Mouse (Mus musculus) midbrain, embryonic 13.5 days (tissue): Measurements from ENCODE around the gene Calml4. TPM values are rescaled to one million over a fixed set of nuclear protein-coding genes. Genes with fewer than 3 reads are reported as not detected.
"Not testable (repeated sequence)": the region's sequence is repeated elsewhere in the genome, so short reads cannot be mapped to it uniquely, and the experiment has no call there.

Experiments used
- ATAC-seq: fragments of 200-750 bp; cut with Nextera tagmentation; 2 replicates; pipeline ENCODE4 v1.8.0; 2017; ENCODE audit warnings: mild to moderate bottlenecking, moderate TSS enrichment, moderate library complexity
- H3K27ac ChIP-seq: fragments of 300-500 bp; sonication (generic); 2 replicates; pipeline ENCODE4 v1.5.1; 2015; ENCODE audit warnings: inconsistent platforms, mild to moderate bottlenecking, moderate library complexity
- H3K27me3 ChIP-seq: fragments of 300-500 bp; sonication (generic); 2 replicates; pipeline ENCODE4 v1.6.1; 2015; ENCODE audit warnings: mild to moderate bottlenecking, inconsistent platforms
- H3K36me3 ChIP-seq: fragments of 300-500 bp; sonication (generic); 2 replicates; pipeline ENCODE4 v1.6.1; 2015; ENCODE audit warnings: mild to moderate bottlenecking, inconsistent platforms
- H3K4me1 ChIP-seq: fragments of 300-500 bp; sonication (generic); replicated peaks from 2 replicates; pipeline ENCODE4 v1.6.1; 2015; ENCODE audit warnings: inconsistent platforms
- H3K4me2 ChIP-seq: fragments of 300-500 bp; sonication (generic); replicated peaks from 2 replicates; pipeline ENCODE4 v1.6.1; 2015; ENCODE audit warnings: moderate library complexity, mild to moderate bottlenecking, inconsistent platforms
- H3K4me3 ChIP-seq: fragments of 300-500 bp; sonication (generic); replicated peaks from 2 replicates; pipeline ENCODE4 v1.5.1; 2015; ENCODE audit warnings: mild to moderate bottlenecking, inconsistent platforms
- H3K9ac ChIP-seq: fragments of 300-500 bp; sonication (generic); replicated peaks from 2 replicates; pipeline ENCODE4 v1.6.1; 2015; ENCODE audit warnings: mild to moderate bottlenecking, inconsistent platforms
- H3K9me3 ChIP-seq: fragments of 300-500 bp; sonication (generic); 2 replicates; pipeline ENCODE4 v1.6.1; 2016; ENCODE audit warnings: mild to moderate bottlenecking, inconsistent platforms
- WGBS: fragments of 180-500 bp; shearing (Covaris S2); methylation state at CpG from one replicate; pipeline ENCODE4 v1.1.7; 2015; 5-methylcytosine and 5-hydroxymethylcytosine counted together
- polyA plus RNA-seq: library from polyadenylated mRNA; unstranded; fragments of >200 nt; fragmentation: Nextera tagmentation; extraction: Ambion mirVana; gene quantifications from 2 replicates; pipeline ENCODE4 v1.2.1, GENCODE M21; 2015

Calml4 gene
- polyA plus RNA-seq, 1 experiment from 2014 or later = 9.8 TPM

DNA sequence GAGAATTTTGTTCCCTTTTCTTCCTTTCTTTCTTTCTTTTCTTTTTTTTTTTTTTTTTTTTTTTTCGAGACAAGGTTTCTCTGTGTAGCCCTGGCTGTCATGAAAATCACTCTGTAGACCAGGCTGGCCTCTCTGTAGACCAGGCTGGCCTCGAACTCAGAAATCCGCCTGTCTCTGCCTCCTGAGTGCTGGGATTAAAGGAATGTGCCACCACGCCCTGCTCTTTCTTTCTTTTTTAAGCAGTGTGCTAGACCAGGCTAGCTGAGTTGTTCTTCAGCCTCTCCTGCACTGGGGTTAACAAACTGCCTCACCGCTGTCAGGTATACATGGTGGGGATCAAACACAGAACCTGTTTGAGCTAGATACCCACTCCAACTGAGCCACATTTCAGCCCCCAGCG is 38.0 kb upstream of the Calml4 start:
- H3K9me3 ChIP-seq, H3K36me3 ChIP-seq, H3K4me2 ChIP-seq, H3K4me3 ChIP-seq, H3K27me3 ChIP-seq, H3K27ac ChIP-seq, H3K9ac ChIP-seq, H3K4me1 ChIP-seq, ATAC-seq: not testable (repeated sequence)
- 93% methylated on average over 6 of the region's 6 CpGs for WGBS

DNA sequence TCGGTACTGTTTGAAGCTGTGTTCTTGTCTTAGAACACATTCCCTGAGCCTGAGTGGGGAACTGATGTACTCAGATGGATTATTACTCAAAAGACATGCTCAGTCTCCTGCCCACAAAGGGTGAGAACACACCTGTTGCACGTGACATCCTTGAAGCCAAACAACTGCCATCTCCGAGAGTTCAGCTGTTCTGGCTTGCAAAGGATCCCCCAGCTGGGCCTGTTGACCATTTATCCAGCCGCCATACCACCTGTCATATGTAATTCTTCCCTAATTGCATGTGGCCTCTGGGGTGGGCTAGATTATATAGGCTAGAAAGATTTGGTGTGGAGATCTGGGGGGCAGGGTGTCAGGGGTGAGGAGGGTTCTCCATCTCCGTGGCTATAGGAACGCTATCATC is 37.1 kb upstream of the Calml4 start:
- Histone ChIP-seq H3K27ac (no peak overlapping the region), H3K9ac (no peak overlapping the region), H3K9me3 (no peaks in the 10 kb centered on the region), H3K4me1 (peaks cover 18% of the 10 kb centered on the region), H3K4me3 (no peak overlapping the region), H3K27me3 (no peaks in the 10 kb centered on the region; the same call in 1 of the 2 replicates), H3K36me3 (no peaks in the 10 kb centered on the region), H3K4me2 (no peak overlapping the region)
- no peak for ATAC-seq
- 90% methylated on average over 6 of the region's 6 CpGs for WGBS

DNA sequence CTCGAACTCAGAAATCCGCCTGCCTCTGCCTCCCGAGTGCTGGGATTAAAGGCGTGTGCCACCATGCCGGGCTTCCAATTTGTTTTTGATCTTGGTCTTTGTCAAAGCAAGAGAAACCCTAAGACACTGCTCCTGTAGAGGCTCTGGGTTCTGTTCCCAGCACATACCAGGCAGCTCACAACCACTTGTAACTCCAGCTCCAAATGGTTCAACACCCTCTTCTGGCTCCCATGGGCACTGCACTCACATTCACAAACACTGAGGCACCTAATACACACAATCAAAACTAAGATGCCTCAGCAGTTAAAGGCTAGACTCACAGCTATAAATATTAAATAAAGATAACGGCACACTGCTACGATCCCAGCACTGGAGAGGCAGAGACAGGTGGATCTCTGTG is 36.1 kb upstream of the Calml4 start:
- H3K4me3 ChIP-seq = no peak overlapping the region
- H3K9ac ChIP-seq = no peak overlapping the region
- H3K27ac ChIP-seq = no peak overlapping the region
- H3K27me3 ChIP-seq = no peaks in the 10 kb centered on the region
- H3K9me3 ChIP-seq = no peaks in the 10 kb centered on the region
- H3K4me2 ChIP-seq = no peak overlapping the region
- peaks cover 27% of the 10 kb centered on the region for H3K4me1 ChIP-seq
- no peak for ATAC-seq
- no peaks in the 10 kb centered on the region for H3K36me3 ChIP-seq
- WGBS = 96% methylated on average over 7 of the region's 7 CpGs

DNA sequence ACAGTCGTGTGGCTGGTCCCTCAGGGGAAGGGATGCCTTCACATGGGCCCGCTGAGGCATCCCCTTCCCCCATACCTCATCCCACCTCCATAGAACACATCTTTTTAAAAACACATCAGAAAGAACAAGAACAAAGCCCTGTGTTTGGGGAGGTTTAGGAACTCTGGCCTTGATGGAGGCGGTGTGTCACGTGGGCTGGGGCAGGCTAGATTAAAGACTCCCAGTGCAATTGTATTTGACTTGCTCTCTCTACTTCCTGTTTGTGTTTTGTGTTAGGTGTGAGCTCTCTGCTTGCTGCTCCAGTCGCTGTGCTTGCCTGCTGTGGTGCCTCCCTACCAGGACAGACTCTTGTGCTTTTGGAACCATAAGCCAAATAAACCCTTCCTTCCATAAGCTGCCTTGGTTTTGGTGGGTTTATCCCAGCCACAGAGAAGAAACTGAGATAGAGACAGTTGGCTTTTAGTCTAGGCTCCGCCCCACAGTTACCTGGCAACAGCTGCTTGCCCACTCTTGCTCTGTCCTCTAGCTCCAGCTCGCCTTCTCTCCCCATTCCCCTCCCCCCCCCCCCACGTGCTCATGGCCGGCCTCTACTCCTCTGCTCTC is 32.0 kb upstream of the Calml4 start:
- Histone ChIP-seq H3K36me3 (no peaks in the 10 kb centered on the region), H3K4me1 (peaks cover 32% of the 10 kb centered on the region), H3K9me3 (no peaks in the 10 kb centered on the region), H3K4me2 (peak overlapping the region; percentile 2), H3K27me3 (no peaks in the 10 kb centered on the region), H3K4me3 (no peak overlapping the region), H3K9ac (no peak overlapping the region), H3K27ac (peak overlapping the region; percentile 79)
- 3% methylated on average over 9 of the region's 9 CpGs for WGBS
- ATAC-seq = peak; percentile 18; the same call in 1 of the 2 replicates

DNA sequence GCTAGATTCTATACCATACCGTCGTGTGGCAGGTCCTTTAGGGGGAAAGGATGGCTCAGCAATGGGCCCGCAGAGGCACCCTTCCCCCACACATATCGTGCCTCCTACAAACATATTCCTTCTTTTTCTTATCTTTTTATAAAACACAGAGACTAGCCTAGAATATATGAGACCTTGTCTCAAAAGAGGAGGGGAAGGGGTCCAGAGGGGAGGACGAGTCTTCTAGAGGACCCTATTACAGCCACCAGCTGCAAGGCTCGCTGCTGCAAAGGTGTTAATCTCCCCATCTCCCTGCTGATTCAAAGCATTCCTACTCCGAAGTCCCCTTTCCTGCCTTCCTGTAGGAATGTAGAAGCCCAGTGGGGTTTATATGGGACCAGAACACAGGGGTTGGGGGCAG is 31.4 kb upstream of the Calml4 start:
- Histone ChIP-seq H3K9me3 (no peaks in the 10 kb centered on the region), H3K9ac (0 out of 2 replicates have a peak overlapping the region, but pooled peaks have one; percentile 32), H3K4me3 (no peak overlapping the region), H3K27me3 (no peaks in the 10 kb centered on the region), H3K36me3 (no peaks in the 10 kb centered on the region), H3K27ac (peak overlapping the region; percentile 79; the same call in 1 of the 2 replicates), H3K4me1 (peaks cover 32% of the 10 kb centered on the region), H3K4me2 (peak overlapping the region; percentile 2; the same call in 1 of the 2 replicates)
- no peak for ATAC-seq
- WGBS = 4% methylated on average over 7 of the region's 7 CpGs

DNA sequence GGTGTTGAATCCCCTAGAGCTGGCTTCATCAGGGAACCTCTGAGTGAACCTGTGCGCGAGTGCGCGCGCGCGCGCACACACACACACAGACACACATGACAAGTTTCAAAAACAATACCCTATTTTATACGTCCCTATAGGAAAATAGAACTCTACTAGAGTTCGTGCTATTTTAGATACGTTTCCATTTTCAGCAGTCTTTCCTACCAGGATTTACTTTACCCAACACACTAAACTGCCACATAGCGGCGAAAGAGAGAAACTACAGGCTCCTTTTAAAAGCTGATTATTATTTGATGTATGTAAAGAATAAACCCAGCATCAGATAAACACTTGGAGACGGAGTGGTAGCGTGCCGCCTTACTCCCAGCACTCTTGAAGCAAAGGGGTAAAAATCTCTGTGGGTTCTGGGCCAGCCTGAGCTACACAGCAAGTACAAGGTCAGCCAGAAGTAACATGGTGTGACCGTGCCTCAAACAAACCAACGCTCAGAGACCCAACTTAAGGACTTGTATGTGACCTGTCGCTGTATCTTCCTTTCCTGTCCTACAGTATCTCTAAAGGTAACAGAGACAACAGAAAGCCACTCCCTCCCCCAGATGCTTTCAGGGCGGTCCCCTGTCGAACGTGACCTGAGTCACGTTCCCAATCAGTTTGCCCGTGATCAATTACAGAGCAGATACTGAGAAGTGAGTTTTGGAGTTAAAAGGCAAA is 29.8 kb upstream of the Calml4 start:
- 5% methylated on average over 24 of the region's 24 CpGs for WGBS
- H3K9me3 ChIP-seq = no peaks in the 10 kb centered on the region
- H3K4me3 ChIP-seq = peak overlapping the region; percentile 34
- H3K9ac ChIP-seq = no peak overlapping the region
- ATAC-seq = peak; percentile 6; the same call in 1 of the 2 replicates
- H3K27me3 ChIP-seq = no peaks in the 10 kb centered on the region
- no peaks in the 10 kb centered on the region for H3K36me3 ChIP-seq
- H3K4me1 ChIP-seq = peaks cover 32% of the 10 kb centered on the region
- peak overlapping the region; percentile 65; the same call in 1 of the 2 replicates for H3K27ac ChIP-seq
- H3K4me2 ChIP-seq = peak overlapping the region; percentile 51

DNA sequence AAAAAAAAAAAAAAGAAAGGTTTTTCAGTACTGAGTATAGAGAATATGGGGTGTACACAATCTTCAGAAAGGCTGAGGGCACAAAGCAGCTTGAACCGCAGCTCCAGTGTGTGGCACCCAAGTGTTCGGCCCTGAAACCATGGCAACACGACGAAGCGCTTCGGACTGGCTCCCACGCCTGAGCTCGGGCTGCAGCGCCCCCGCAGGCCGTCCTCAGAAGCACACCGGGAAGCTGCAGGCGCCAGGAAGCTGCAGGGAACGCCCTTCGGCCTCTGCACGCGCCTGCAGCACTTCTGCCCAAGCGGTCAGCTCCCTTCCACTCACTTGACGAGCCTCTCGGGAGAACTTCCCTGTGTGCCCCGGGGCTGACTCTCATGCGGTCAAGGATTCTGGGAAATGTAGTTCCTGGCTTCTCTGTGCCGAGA is 29.2 kb upstream of the Calml4 start:
- Histone ChIP-seq H3K4me1 (peaks cover 32% of the 10 kb centered on the region), H3K4me3 (peak overlapping the region; percentile 34), H3K4me2 (peak overlapping the region; percentile 51), H3K27me3 (no peaks in the 10 kb centered on the region), H3K9ac (no peak overlapping the region), H3K9me3 (no peaks in the 10 kb centered on the region), H3K36me3 (no peaks in the 10 kb centered on the region), H3K27ac (peak overlapping the region; percentile 54)
- WGBS = under 1% methylated on average over 23 of the region's 23 CpGs
- peak; percentile 94 for ATAC-seq

DNA sequence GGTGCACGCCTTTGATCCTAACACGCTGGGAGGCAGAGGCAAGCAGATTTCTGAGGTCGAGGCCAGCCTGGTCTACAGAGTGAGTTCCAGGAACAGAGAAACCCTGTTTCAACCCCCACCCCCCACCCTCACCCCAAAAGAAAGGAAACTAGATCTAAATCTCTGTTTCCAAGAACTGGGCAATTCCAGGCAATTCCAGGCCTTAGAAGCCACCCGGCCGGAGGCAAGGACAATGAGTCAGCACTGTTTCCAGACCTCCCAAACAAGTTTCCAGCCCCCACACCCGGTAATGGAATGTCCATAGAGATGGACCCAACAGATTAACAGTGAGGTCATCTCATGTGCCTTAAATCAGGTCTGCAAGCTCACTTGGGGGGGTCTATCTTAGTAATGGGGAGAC is 28.0 kb upstream of the Calml4 start:
- Histone ChIP-seq H3K9ac (no peak overlapping the region), H3K4me3 (no peak overlapping the region), H3K4me1 (peaks cover 32% of the 10 kb centered on the region), H3K36me3 (no peaks in the 10 kb centered on the region), H3K4me2 (no peak overlapping the region), H3K27ac (no peak overlapping the region), H3K9me3 (no peaks in the 10 kb centered on the region), H3K27me3 (no peaks in the 10 kb centered on the region)
- no peak for ATAC-seq
- WGBS = 81% methylated on average over 6 of the region's 6 CpGs

DNA sequence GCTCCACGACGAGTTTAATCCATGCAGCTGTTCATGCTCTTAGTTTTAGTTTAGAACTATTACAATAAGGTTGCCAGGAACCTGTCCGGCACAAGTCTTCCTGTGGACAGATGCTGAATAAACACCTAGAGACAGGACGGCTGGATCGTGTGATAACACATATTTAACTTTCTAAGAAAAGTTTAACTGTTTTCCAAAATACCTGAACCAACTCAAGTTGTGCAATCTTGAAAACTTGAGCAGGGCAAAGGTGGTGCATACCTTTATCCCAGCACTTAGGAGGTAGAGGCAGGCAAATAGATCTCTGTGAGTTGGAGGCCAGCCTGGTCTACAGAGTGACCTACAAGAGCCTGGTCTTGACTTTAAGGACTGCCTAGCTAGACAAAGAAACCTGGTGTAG is 23.0 kb upstream of the Calml4 start:
- Histone ChIP-seq H3K36me3 (no peaks in the 10 kb centered on the region), H3K4me1 (peaks cover 15% of the 10 kb centered on the region), H3K27me3 (0 out of 2 replicates have a peak, but pooled peaks cover 3% of the 10 kb centered on the region), H3K9me3 (no peaks in the 10 kb centered on the region), H3K4me3 (no peak overlapping the region), H3K9ac (no peak overlapping the region), H3K27ac (no peak overlapping the region), H3K4me2 (no peak overlapping the region)
- ATAC-seq = no peak
- WGBS = 87% methylated on average over 5 of the region's 5 CpGs

DNA sequence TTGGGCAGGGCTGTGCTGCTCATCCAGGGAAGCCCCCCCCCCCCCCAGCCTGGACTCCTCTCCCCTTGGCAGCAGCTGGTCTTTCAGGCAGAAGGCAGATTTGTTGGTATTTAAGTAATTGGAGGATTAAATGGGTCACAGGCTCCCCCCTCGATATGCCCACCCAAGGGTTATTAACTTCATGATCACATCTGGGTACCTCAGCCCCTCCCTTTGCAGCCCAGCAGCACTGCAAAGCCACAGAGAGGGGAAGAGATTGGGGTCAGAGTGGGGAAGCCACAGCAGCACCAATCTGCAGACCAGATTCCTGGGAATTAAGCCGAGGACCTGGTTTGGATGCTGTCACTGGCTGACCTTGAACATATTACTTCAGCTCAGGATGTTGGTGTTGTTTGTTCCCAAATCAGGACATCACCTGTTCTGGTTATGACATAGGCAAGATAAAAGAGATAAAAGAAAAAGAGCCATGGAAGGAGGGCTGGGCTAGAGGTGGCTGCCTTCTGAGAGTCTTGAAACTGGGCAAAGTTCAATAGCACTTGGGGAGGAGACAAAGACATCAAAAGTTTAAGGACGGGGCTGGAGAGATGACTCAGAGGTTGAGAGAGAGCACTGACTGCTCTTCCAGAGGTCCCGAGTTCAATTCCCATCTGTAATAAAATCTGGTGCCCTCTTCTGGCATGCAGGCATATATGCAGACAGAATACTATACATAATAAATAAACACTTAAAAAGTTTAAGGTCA is 22.0 kb upstream of the Calml4 start:
- Histone ChIP-seq H3K9me3 (no peaks in the 10 kb centered on the region), H3K9ac (no peak overlapping the region), H3K4me2 (no peak overlapping the region), H3K36me3 (no peaks in the 10 kb centered on the region), H3K4me1 (peaks cover 15% of the 10 kb centered on the region), H3K27me3 (0 out of 2 replicates have a peak, but pooled peaks cover 4% of the 10 kb centered on the region), H3K4me3 (no peak overlapping the region), H3K27ac (no peak overlapping the region; the same call in 1 of the 2 replicates)
- WGBS = 47% methylated on average over 4 of the region's 4 CpGs
- no peak for ATAC-seq

DNA sequence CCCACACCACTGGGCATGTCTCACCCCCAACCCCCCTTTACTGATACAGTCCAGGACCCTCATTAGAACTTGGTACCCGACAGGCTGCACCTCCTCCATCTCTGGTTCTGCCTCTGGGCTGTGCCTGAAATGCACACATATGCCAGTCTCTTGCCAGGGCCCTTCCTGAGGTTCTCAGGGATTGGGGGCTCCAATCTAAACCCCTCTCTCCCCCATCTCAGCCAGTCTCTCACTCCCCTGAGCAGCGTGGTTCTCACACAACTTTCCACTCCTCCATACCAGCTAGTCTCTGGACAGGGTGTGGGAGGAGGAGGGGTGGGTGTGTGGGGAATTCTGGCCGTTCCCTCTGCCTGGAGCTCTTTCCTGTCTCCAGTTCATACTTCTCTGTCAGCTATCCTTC is 20.3 kb upstream of the Calml4 start:
- H3K9me3 ChIP-seq = no peaks in the 10 kb centered on the region
- WGBS = 60% methylated on average over 3 of the region's 3 CpGs
- H3K27ac ChIP-seq = peak overlapping the region; percentile 35
- H3K4me1 ChIP-seq = peaks cover 15% of the 10 kb centered on the region
- H3K4me3 ChIP-seq = no peak overlapping the region
- no peaks in the 10 kb centered on the region for H3K36me3 ChIP-seq
- ATAC-seq = no peak
- no peak overlapping the region for H3K9ac ChIP-seq
- 0 out of 2 replicates have a peak, but pooled peaks cover 4% of the 10 kb centered on the region for H3K27me3 ChIP-seq
- no peak overlapping the region for H3K4me2 ChIP-seq

DNA sequence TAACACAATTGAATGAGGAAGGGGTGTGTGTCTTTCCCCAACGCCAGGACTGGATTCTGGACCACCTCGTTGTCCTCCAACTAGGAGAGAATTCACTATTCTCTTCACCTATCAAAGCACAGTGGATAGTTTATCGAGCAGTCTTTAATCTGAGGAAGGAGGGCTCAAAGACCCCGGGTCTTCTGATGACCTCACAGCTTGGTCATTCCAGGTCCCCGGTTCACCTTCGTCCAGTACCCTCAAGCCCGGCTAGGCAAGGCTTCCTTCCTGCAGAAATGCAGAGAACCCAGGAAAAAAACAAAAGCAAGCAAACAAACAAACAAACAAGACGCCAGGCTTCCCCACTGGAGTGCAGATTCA is 19.8 kb upstream of the Calml4 start:
- Histone ChIP-seq H3K9ac (peak overlapping the region; percentile 89; the same call in 1 of the 2 replicates), H3K4me1 (peaks cover 15% of the 10 kb centered on the region), H3K4me3 (peak overlapping the region; percentile 66), H3K27ac (peak overlapping the region; percentile 35), H3K9me3 (no peaks in the 10 kb centered on the region), H3K36me3 (no peaks in the 10 kb centered on the region), H3K27me3 (0 out of 2 replicates have a peak, but pooled peaks cover 4% of the 10 kb centered on the region), H3K4me2 (peak overlapping the region; percentile 85)
- WGBS = 17% methylated on average over 8 of the region's 8 CpGs
- ATAC-seq = 0 out of 2 replicates have a peak, but pooled peaks have one; percentile 3
